Mouse (Mus musculus) CH12.LX (cell line): Measurements from ENCODE around the gene Tomm20l. TPM values are rescaled to one million over a fixed set of nuclear protein-coding genes. Genes with fewer than 3 reads are reported as not detected.

Experiments used
- DNase-seq: peaks from one replicate; pipeline ENCODE4 v3.0.0-alpha.2; 2013; ENCODE audit errors: extremely low read depth
- H3K27ac ChIP-seq: 2 replicates; pipeline ENCODE4 v1.5.1; 2012; ENCODE audit warnings: low read depth, mild to moderate bottlenecking, control low read depth, moderate library complexity; ENCODE audit not compliant: insufficient read depth
- H3K27me3 ChIP-seq: replicated peaks from 2 replicates; pipeline ENCODE3; 2012; ENCODE audit warnings: inconsistent platforms
- H3K36me3 ChIP-seq, 2 experiments: replicated peaks in 1 of 2; 2 replicates each; pipeline versions ENCODE3 to v1.6.1; 2012; ENCODE audit warnings: inconsistent platforms in 1 of 2, low read length in 1 of 2, mild to moderate bottlenecking in 1 of 2, mixed read lengths in 1 of 2, moderate library complexity in 1 of 2; ENCODE audit not compliant: control insufficient read depth in 1 of 2, insufficient read depth in 1 of 2
- H3K4me1 ChIP-seq, 2 experiments: 2 replicates each; pipeline ENCODE4 v1.6.1; 2012; ENCODE audit warnings: inconsistent platforms in 1 of 2, moderate library complexity in 1 of 2; ENCODE audit not compliant: insufficient read depth in 2 of 2, control insufficient read depth in 1 of 2
- H3K4me2 ChIP-seq: 2 replicates; pipeline ENCODE4 v1.6.1; 2012; ENCODE audit warnings: low read depth, mild to moderate bottlenecking, control low read depth; ENCODE audit not compliant: poor library complexity, insufficient read depth, severe bottlenecking
- H3K4me3 ChIP-seq, 3 experiments: fragments of 150-350 bp in 1 of 3; sonication (generic) in 1 of 3; replicated peaks in 1 of 3; 2 replicates each; pipeline versions ENCODE3 to v1.5.1; 2011 to 2012; ENCODE audit warnings: low read depth in 2 of 3, low read length in 2 of 3, mild to moderate bottlenecking in 2 of 3, moderate library complexity in 2 of 3, control low read depth in 1 of 3, improper control_type of control experiment in 1 of 3, inconsistent platforms in 1 of 3, mixed read lengths in 1 of 3; ENCODE audit not compliant: poor library complexity in 1 of 3
- H3K79me2 ChIP-seq: replicated peaks from 2 replicates; pipeline ENCODE4 v1.6.1; 2012; ENCODE audit warnings: mild to moderate bottlenecking, moderate library complexity; ENCODE audit not compliant: control insufficient read depth, poor library complexity, insufficient read depth, severe bottlenecking; ENCODE audit errors: extremely low read depth
- H3K9ac ChIP-seq: 2 replicates; pipeline ENCODE4 v1.6.1; 2012; ENCODE audit warnings: low read depth, mild to moderate bottlenecking, control low read depth, moderate library complexity; ENCODE audit not compliant: insufficient read depth
- H3K9me3 ChIP-seq: replicated peaks from 2 replicates; pipeline ENCODE3; 2012; ENCODE audit warnings: low read length, inconsistent platforms, mixed read lengths
- BHLHE40 ChIP-seq: IDR thresholded peaks from 2 replicates; pipeline ENCODE4 v1.6.1; 2011; ENCODE audit warnings: mild to moderate bottlenecking, low read depth, low read length, improper control_type of control experiment
- CHD1 ChIP-seq: IDR thresholded peaks from 2 replicates; pipeline ENCODE4 v1.6.1; 2012; ENCODE audit warnings: low read depth, low read length, improper control_type of control experiment, inconsistent platforms
- CHD2 ChIP-seq: IDR thresholded peaks from 2 replicates; pipeline ENCODE4 v1.6.1; 2011; ENCODE audit warnings: low read length, improper control_type of control experiment
- CTCF ChIP-seq, 2 experiments: IDR thresholded peaks in 1 of 2; conservative IDR thresholded peaks in 1 of 2; 2 replicates each; pipeline ENCODE4 v1.5.1; 2011 to 2012; ENCODE audit warnings: low read depth in 2 of 2, low read length in 2 of 2, improper control_type of control experiment in 1 of 2, inconsistent platforms in 1 of 2, mild to moderate bottlenecking in 1 of 2, moderate library complexity in 1 of 2
- E2F4 ChIP-seq: IDR thresholded peaks from 2 replicates; pipeline ENCODE4 v1.6.1; 2011; ENCODE audit warnings: low read depth, low read length, improper control_type of control experiment; ENCODE audit not compliant: insufficient replicate concordance
- ELF1 ChIP-seq: IDR thresholded peaks from 2 replicates; pipeline ENCODE4 v1.6.1; 2014; ENCODE audit warnings: low read depth, mild to moderate bottlenecking, inconsistent platforms, low read length, improper control_type of control experiment
- ETS1 ChIP-seq: conservative IDR thresholded peaks from 2 replicates; pipeline ENCODE4 v1.6.1; 2012; ENCODE audit warnings: low read depth, mild to moderate bottlenecking, inconsistent platforms, low read length, improper control_type of control experiment, moderate library complexity
- GABPA ChIP-seq: IDR thresholded peaks from 2 replicates; pipeline ENCODE4 v1.6.1; 2012; ENCODE audit warnings: low read depth, low read length, improper control_type of control experiment, inconsistent platforms; ENCODE audit not compliant: insufficient replicate concordance
- HCFC1 ChIP-seq: IDR thresholded peaks from 2 replicates; pipeline ENCODE4 v1.6.1; 2012; ENCODE audit warnings: low read depth, mild to moderate bottlenecking, inconsistent platforms, low read length, improper control_type of control experiment
- JUN ChIP-seq: IDR thresholded peaks from 2 replicates; pipeline ENCODE4 v1.6.1; 2011; ENCODE audit warnings: low read depth, mild to moderate bottlenecking, low read length, improper control_type of control experiment, moderate library complexity; ENCODE audit not compliant: insufficient read depth
- JUND ChIP-seq: conservative IDR thresholded peaks from 2 replicates; pipeline ENCODE4 v1.6.1; 2011; ENCODE audit warnings: low read depth, low read length, improper control_type of control experiment
- KAT2A ChIP-seq: IDR thresholded peaks from 2 replicates; pipeline ENCODE4 v1.6.1; 2012; ENCODE audit warnings: low read length, improper control_type of control experiment, inconsistent platforms; ENCODE audit not compliant: insufficient replicate concordance
- MAFK ChIP-seq: IDR thresholded peaks from 2 replicates; pipeline ENCODE4 v1.6.1; 2011; ENCODE audit warnings: low read length, improper control_type of control experiment; ENCODE audit not compliant: insufficient replicate concordance
- MAX ChIP-seq: IDR thresholded peaks from 2 replicates; pipeline ENCODE4 v1.6.1; 2011; ENCODE audit warnings: low read length, improper control_type of control experiment
- MAZ ChIP-seq: IDR thresholded peaks from 2 replicates; pipeline ENCODE4 v1.6.1; 2012; ENCODE audit warnings: low read depth, mild to moderate bottlenecking, inconsistent platforms, low read length, improper control_type of control experiment, moderate library complexity
- MEF2A ChIP-seq: IDR thresholded peaks from 2 replicates; pipeline ENCODE4 v1.6.1; 2014; ENCODE audit warnings: low read depth, mild to moderate bottlenecking, inconsistent platforms, low read length, improper control_type of control experiment, borderline replicate concordance
- MXI1 ChIP-seq: IDR thresholded peaks from 2 replicates; pipeline ENCODE4 v1.6.1; 2011; ENCODE audit warnings: mild to moderate bottlenecking, low read depth, low read length, improper control_type of control experiment
- MYC ChIP-seq: IDR thresholded peaks from 2 replicates; pipeline ENCODE4 v1.6.1; 2011; ENCODE audit warnings: low read depth, mild to moderate bottlenecking, improper control_type of control experiment, low read length
- NELFE ChIP-seq: IDR thresholded peaks from 2 replicates; pipeline ENCODE4 v1.6.1; 2011; ENCODE audit warnings: low read depth, low read length, improper control_type of control experiment
- NRF1 ChIP-seq: IDR thresholded peaks from 2 replicates; pipeline ENCODE4 v1.6.1; 2014; ENCODE audit warnings: low read depth, mild to moderate bottlenecking, inconsistent platforms, low read length, improper control_type of control experiment, moderate library complexity
- POLR2A ChIP-seq: IDR thresholded peaks from 2 replicates; pipeline ENCODE4 v1.6.1; 2011; ENCODE audit warnings: low read depth, mild to moderate bottlenecking, improper control_type of control experiment, low read length
- POLR2AphosphoS2 ChIP-seq: IDR thresholded peaks from 2 replicates; pipeline ENCODE4 v1.6.1; 2011; ENCODE audit warnings: low read depth, low read length, improper control_type of control experiment
- RAD21 ChIP-seq: IDR thresholded peaks from 2 replicates; pipeline ENCODE4 v1.6.1; 2011; ENCODE audit warnings: low read depth, mild to moderate bottlenecking, low read length, improper control_type of control experiment, moderate library complexity
- RCOR1 ChIP-seq: conservative IDR thresholded peaks from 2 replicates; pipeline ENCODE4 v1.6.1; 2012; ENCODE audit warnings: low read depth, mild to moderate bottlenecking, inconsistent platforms, low read length, improper control_type of control experiment
- SIN3A ChIP-seq: IDR thresholded peaks from 2 replicates; pipeline ENCODE4 v1.6.1; 2012; ENCODE audit warnings: low read length, improper control_type of control experiment, inconsistent platforms
- TBP ChIP-seq: conservative IDR thresholded peaks from 2 replicates; pipeline ENCODE4 v1.6.1; 2011; ENCODE audit warnings: low read depth, low read length, improper control_type of control experiment
- TCF12 ChIP-seq: IDR thresholded peaks from 2 replicates; pipeline ENCODE4 v1.6.1; 2014; ENCODE audit warnings: low read depth, mild to moderate bottlenecking, inconsistent platforms, low read length, improper control_type of control experiment
- UBTF ChIP-seq: IDR thresholded peaks from 2 replicates; pipeline ENCODE4 v1.6.1; 2012; ENCODE audit warnings: low read depth, mild to moderate bottlenecking, inconsistent platforms, low read length, improper control_type of control experiment, moderate library complexity
- USF1 ChIP-seq: IDR thresholded peaks from 2 replicates; pipeline ENCODE4 v1.6.1; 2014; ENCODE audit warnings: low read depth, mild to moderate bottlenecking, inconsistent platforms, low read length, improper control_type of control experiment
- USF2 ChIP-seq: conservative IDR thresholded peaks from 2 replicates; pipeline ENCODE4 v1.6.1; 2011; ENCODE audit warnings: low read depth, low read length, improper control_type of control experiment
- ZC3H11A ChIP-seq: IDR thresholded peaks from 2 replicates; pipeline ENCODE4 v1.6.1; 2012; ENCODE audit warnings: low read depth, mild to moderate bottlenecking, inconsistent platforms, low read length, improper control_type of control experiment
- ZKSCAN1 ChIP-seq: IDR thresholded peaks from 2 replicates; pipeline ENCODE4 v1.6.1; 2012; ENCODE audit warnings: low read depth, inconsistent platforms, low read length, improper control_type of control experiment, borderline replicate concordance
- ZNF384 ChIP-seq: IDR thresholded peaks from 2 replicates; pipeline ENCODE4 v1.6.1; 2012; ENCODE audit warnings: low read depth, low read length, improper control_type of control experiment, inconsistent platforms
- dilution Hi-C: fragments of 300-500 bp; cut with MboI; formaldehyde crosslinking; loops from 2 replicates; pipeline ENCODE4 v1.14.3; 2020; ENCODE audit warnings: low sequenced_read_pairs; ENCODE audit not compliant: extremely low pct_unique_long_range_greater_than_20kb, extremely low pct_ligation_motif_present
- in situ Hi-C: fragments of 300-500 bp; cut with MboI; formaldehyde crosslinking; loops from 3 replicates; pipeline ENCODE4 v1.14.3; 2019; ENCODE audit warnings: low sequenced_read_pairs, low pct_ligation_motif_present, low pct_unique_long_range_greater_than_20kb, mixed read lengths
- polyA plus RNA-seq: library from polyadenylated mRNA; unstranded; fragments of >175 nt; gene quantifications from 2 replicates; pipeline ENCODE4 v1.2.1, GENCODE M21; 2012; ENCODE audit warnings: low read depth; ENCODE audit not compliant: insufficient read length
- total RNA-seq, 2 experiments: library from RNA; depleted of rRNA; stranded (reverse); fragments of 300-350 nt in 1 of 2; fragments of >200 nt in 1 of 2; gene quantifications; 2 replicates each; pipeline ENCODE4 v1.2.3; 2012 to 2014

Gene Tomm20l
- total and polyA plus RNA-seq, 3 experiments = not detected

GRCm38 (mm10) chr12:71148801-71149200 is 37.6 kb downstream of the Tomm20l start:
- dilution Hi-C loops = no loop called here
- Histone ChIP-seq H3K79me2 (no peaks in the 10 kb centered on the region), H3K4me3 (no peak overlapping the region), H3K9me3 (no peaks in the 10 kb centered on the region), H3K4me1 (peaks cover 0 to 4% of the 10 kb centered on the region in 2 experiments; a peak in 1 of 4 replicates), H3K36me3 (peaks cover 46 to 84% of the 10 kb centered on the region in 2 experiments), H3K27ac (no peak overlapping the region), H3K9ac (no peak overlapping the region), H3K4me2 (no peak overlapping the region), H3K27me3 (no peaks in the 10 kb centered on the region)
- no peak for TF ChIP-seq UBTF
- no peak for TF ChIP-seq NRF1
- TF ChIP-seq MAFK = no peak
- TF ChIP-seq RAD21 = no peak
- TF ChIP-seq JUND = no peak
- TF ChIP-seq TCF12 = no peak
- no peak for TF ChIP-seq CHD2
- TF ChIP-seq BHLHE40 = no peak
- TF ChIP-seq SIN3A = no peak
- no peak for TF ChIP-seq NELFE
- no peak for TF ChIP-seq USF2
- no peak for TF ChIP-seq KAT2A
- no peak for TF ChIP-seq POLR2AphosphoS2
- no peak for TF ChIP-seq HCFC1
- no peak for TF ChIP-seq ELF1
- TF ChIP-seq MYC = no peak
- TF ChIP-seq USF1 = no peak
- TF ChIP-seq ZNF384 = no peak
- no peak for DNase-seq
- in situ Hi-C loops = loop anchor here (25.0 kb wide), 1 partner anchor 564 kb away; no protein-coding TSS in a partner anchor

GRCm38 (mm10) chr12:71149456-71149855 is 38.2 kb downstream of the Tomm20l start:
- H3K4me3 ChIP-seq = no peak overlapping the region
- H3K27me3 ChIP-seq = no peaks in the 10 kb centered on the region
- TF ChIP-seq MAX = no peak
- no peak for TF ChIP-seq ZC3H11A
- TF ChIP-seq MXI1 = no peak
- TF ChIP-seq GABPA = no peak
- no peak for TF ChIP-seq RCOR1
- TF ChIP-seq MAZ = no peak
- TF ChIP-seq UBTF = no peak
- no peak for TF ChIP-seq MEF2A
- no peak for TF ChIP-seq NELFE
- no peak for TF ChIP-seq CTCF (conservative IDR thresholded peaks at IDR 0.05 in 1 of 2, IDR thresholded peaks at IDR 0.05 in 1 of 2; ENCODE audit: low read depth in 2 of 2, low read length in 2 of 2)
- TF ChIP-seq JUN = no peak
- TF ChIP-seq ELF1 = no peak
- no peak for TF ChIP-seq TBP
- TF ChIP-seq ZKSCAN1 = no peak
- TF ChIP-seq BHLHE40 = no peak
- TF ChIP-seq POLR2A = no peak
- TF ChIP-seq CHD1 = no peak
- no peak for TF ChIP-seq ETS1
- no peak for TF ChIP-seq E2F4
- H3K9me3 ChIP-seq = no peaks in the 10 kb centered on the region
- dilution Hi-C loops = no loop called here
- H3K9ac ChIP-seq = no peak overlapping the region
- H3K79me2 ChIP-seq = no peaks in the 10 kb centered on the region
- peaks cover 0 to under 1% of the 10 kb centered on the region in 2 experiments; a peak in 1 of 4 replicates for H3K4me1 ChIP-seq
- in situ Hi-C loops = loop anchor here (25.0 kb wide), 1 partner anchor 563 kb away; no protein-coding TSS in a partner anchor
- DNase-seq = no peak
- H3K4me2 ChIP-seq = no peak overlapping the region
- no peak overlapping the region for H3K27ac ChIP-seq
- H3K36me3 ChIP-seq = peaks cover 43 to 82% of the 10 kb centered on the region in 2 experiments
